Mouse (Mus musculus) CD4-positive, CD25-positive, alpha-beta regulatory T cell (primary cell): Measurements from ENCODE around the gene Gm17190. TPM values are rescaled to one million over a fixed set of nuclear protein-coding genes. Genes with fewer than 3 reads are reported as not detected.

Experiments
- polyA plus RNA-seq: library from polyadenylated mRNA; unstranded; fragments of 100-300 nt; shearing (Covaris generic); gene quantifications from one replicate; pipeline ENCODE4 v1.2.1, GENCODE M21; 2017

Gene Gm17190
- polyA plus RNA-seq = not detected

DNA sequence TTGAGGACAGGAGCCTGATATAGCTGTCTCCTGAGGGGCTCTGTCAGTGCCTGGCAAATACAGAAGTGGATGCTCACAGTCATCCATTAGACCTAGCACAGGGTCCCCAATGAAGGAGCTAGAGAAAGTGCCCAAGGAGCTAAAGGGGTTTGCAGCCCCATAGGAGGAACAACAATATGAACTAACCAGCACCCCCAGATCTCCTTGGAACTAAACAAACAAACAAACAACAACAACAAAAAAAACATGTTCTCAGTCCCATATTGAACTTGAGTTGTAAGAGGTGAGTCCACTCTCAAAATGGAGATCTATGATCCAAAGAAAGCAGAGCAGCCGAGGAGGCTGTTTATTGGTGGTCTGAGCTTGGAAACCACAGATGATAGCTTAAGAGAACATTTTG, at the start of gene Gm17190:
Gene Gm17190 (plus strand): TSS at position 301 of the 400 bp plus-strand sequence.

DNA sequence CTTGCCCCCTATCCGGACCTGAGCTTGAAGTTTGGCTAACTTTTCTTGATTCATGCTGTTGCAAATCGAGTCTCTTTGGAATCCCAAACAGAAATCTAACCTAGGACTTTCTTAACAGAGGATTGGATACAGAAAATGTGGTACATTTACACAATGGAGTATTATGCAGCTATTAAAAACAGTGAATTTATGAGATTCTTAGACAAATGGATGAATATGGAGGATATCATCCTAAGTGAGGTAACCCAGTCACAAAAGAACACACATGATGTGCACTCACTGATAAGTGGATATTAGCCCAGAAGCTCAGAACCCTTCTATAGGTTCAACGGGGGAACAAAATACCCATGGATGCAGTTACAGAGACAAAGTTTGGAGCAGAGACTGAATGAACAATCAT, 578 bp upstream of the Gm17190 start, which contains the start of gene Gm20075:
Gene Gm20075 (minus strand): TSS at position 101 of the 400 bp plus-strand sequence.

DNA sequence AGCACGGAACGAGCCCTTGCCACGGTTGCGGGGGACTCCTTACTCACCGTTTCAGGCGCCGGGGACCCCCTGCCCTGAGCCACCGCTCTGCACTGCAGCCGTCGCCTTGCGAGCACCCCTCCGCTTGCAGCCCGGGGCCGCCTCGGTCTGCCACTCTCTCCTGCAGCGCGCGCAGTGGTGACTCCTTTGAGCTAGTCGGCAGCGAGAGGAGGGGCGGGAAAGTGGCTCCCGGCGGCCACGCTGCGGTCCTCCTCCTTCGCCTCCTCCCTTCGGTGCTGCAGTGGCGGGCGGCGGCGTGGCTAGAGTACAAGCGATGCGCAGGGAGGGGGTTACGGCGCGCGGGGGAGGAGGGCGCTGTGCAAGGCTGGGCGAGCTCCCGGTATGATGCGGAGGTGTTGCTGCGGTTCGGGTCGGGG, 50.6 kb downstream of the Gm17190 start, which contains the start of gene Sv2c:
Gene Sv2c (minus strand): TSS at position 177 of the 416 bp plus-strand sequence.

Other genes with a start within 250 kb of the Gm17190 start
- gene Iqgap2, start 190.1 kb upstream of the Gm17190 start, polyA plus RNA-seq = 30.4 TPM
- gene Gm20075, start 678 bp upstream of the Gm17190 start, polyA plus RNA-seq = 27.7 TPM
- gene Sv2c, start 50.5 kb downstream of the Gm17190 start, polyA plus RNA-seq = 4.3 TPM